Mouse (Mus musculus) megakaryocyte, embryonic 14.5 days (primary cell): Measurements from ENCODE around the gene Dpp6.

Experiments used
- FLI1 ChIP-seq: IDR thresholded peaks from 2 replicates; pipeline ENCODE4 v1.6.1; 2012; ENCODE audit warnings: low read length, inconsistent platforms, mixed read lengths
- GATA1 ChIP-seq: IDR thresholded peaks from 3 replicates; pipeline ENCODE4 v1.6.1; 2012; ENCODE audit warnings: mixed read lengths, low read length, inconsistent platforms, borderline replicate concordance

GRCm38 (mm10) chr5:27339196-27340030 is 522.4 kb downstream of the Dpp6 start:
- TF ChIP-seq GATA1 (no peak), FLI1 (no peak)
